Mouse (Mus musculus): ENCODE results near the gene Sugt1.
A peak's percentile ranks its signal among the peaks of the same experiment; 100 is the strongest.

Sugt1 gene

DNA sequence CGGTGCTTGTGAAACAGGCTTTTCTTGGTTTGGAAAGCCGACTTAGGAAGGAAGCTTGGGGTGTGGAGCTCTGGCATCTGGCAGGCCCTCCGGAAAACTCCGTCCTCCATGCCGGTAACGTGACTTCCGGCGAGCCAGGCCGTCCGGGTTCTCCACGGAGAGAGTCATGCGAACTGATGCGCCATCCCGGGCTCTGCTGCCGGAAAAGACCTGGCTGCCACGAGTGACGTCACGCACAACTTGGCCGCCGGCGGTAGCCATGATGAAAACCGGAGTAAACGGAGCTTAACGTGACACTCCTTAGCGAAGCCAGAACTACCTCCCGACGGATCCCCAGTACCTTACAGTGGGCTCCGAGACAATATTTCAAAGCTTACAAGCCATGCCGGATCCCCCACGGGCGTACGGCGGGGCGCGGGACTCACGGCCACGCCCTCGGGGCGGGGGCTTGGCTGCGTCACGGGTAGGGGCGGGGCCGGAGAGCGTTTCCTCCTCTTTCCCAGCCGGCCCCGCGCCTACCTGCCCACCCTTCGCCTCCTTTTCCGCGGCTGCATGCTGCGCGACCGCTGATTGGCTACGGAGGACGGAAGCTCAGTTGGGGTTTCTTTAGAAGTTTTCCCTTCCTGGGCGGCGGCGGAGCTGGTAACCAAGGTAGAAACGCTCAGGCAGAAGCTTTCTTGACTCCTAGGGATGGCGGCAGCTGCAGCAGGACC lies at the start of gene Sugt1:
Gene Sugt1, plus strand, starts transcription at position 553 of the 713 bp plus-strand sequence.
- peak; percentile 98 for DNase-seq

GRCm38 (mm10) chr14:79537921-79538320 lies 49.6 kb upstream of the Sugt1 start:
- no peak for DNase-seq

DNA sequence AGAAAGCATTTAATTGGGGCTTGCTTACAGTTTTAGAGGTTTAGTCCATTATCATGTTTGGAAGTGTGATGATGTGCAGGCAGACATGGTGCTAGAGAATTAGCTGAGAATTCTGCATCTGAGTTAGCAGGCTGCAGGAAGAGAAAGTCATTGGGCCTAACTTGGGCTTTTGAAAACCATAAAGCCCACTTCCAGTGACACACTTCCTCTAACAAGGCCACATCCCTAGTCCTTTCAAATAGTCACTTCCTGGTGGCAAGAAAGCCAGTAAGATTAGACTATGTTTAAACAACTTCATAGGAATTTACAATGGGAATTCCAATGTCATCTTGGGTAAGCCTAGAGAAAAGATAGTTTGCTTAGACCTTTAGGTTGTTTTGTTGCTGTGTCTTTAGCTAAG lies 45.9 kb upstream of the Sugt1 start:
- no peak for DNase-seq

GRCm38 (mm10) chr14:79549343-79549742 lies 38.1 kb upstream of the Sugt1 start:
- no peak for DNase-seq

DNA sequence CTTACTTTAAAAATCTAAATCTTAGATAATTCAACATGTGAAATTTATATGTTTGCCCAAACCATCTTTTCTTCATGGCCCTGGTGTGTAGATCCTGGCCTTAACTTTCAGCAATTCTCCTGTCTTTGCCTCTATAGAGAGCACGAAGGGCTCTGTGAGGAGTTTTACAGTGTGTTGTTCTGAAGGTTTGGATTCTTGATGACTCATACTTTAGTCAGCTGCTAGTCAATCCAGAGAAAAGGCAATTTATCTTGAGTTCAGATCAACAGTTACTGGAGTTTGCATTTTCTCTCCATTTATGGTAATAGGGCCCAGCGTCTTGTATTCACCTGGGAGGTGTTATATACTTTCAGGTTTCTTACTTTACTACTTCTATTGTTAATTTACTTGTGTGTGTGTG lies 35.6 kb upstream of the Sugt1 start:
- no peak for DNase-seq

GRCm38 (mm10) chr14:79552854-79553253 lies 34.6 kb upstream of the Sugt1 start:
- no peak for DNase-seq

- no peak for DNase-seq
These were observed 29.7 kb upstream of the Sugt1 start for GRCm38 (mm10) chr14:79557796-79558195.

GRCm38 (mm10) chr14:79562745-79563144 lies 24.7 kb upstream of the Sugt1 start:
- peak; percentile 4 for DNase-seq

DNA sequence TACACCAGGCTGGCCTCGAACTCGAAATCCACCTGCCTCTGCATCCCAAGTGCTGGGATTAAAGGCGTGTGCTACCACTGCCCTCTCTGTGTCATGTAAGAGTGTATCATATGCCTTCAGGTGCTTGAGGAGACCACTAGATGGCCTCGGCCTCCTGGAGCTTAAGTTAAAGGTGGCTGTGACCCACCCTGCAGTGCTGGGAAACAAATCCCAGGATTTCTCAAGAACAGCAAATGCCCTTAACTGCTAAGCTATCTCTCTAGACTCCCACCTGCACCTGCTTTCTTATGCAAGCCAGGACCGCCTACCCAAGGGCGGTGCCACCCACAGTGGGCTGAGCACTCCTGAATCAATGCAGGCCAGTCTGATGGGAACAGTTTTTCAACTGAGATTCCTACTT lies 22.7 kb upstream of the Sugt1 start:
- DNase-seq: no peak

GRCm38 (mm10) chr14:79573482-79574191 lies 13.9 kb upstream of the Sugt1 start:
- no peak for DNase-seq

DNA sequence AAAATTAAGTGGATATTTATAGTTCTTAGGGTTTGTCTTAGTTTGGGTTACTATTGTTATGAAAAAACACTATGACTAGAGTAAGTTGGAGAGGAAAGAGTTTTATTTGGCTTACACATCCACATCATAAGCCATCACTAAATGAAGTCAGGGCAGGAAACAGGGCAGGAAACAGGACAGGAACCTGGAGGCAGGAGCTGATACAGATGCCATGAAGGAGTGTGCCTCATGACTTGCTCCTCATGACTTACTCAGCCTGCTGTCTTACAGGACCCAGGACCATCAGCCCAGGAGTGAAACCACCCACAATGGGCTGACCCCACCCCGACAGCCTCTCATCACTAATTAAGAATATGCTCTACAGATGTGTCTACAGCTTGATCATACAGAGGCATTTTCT lies 13.1 kb upstream of the Sugt1 start:
- no peak for DNase-seq

- no peak for DNase-seq
These were observed 3.8 kb upstream of the Sugt1 start for GRCm38 (mm10) chr14:79583526-79584245.

GRCm38 (mm10) chr14:79586499-79587138 lies 872 bp upstream of the Sugt1 start:
- DNase-seq: no peak

DNA sequence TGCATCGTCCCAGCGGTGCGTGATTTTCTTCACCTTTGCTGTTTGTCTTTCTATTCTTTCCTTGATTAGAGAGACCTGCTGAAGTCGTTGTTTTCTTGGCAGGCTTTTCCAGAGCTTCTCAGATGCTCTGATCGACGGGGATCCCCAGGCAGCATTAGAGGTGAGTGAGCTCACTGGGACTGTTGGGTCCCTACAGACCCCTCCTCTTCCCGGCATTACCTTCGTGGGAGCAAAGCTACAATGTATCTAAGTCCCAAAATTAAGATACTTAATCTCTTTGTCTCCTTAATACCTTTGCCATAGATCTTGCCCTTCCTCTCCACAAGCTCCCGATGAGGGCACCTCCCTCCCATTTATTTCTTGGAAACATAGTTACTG lies 350 bp downstream of the Sugt1 start:
- no peak for DNase-seq

GRCm38 (mm10) chr14:79588534-79588951 lies 1.1 kb downstream of the Sugt1 start:
- no peak for DNase-seq

DNA sequence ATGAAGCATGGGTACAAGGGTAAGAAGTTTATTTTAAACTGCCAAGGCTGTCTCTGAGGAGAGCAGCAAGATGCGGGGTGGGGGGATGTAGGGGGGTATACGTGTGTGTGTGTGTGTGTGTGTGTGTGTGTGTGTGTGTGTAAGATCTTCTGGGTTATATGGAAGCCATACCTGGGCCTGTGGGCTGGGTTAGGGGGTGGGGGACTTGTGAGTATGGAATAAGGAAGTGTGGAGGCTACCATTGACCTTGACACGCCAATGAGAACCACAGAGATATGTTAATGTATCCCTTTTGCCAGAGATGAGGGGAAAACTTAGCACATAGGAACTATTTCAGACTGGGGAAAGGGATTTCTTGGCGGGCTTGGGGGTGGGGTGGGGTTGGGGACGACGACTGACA lies 1.9 kb downstream of the Sugt1 start:
- no peak for DNase-seq

GRCm38 (mm10) chr14:79590916-79591315 lies 3.4 kb downstream of the Sugt1 start:
- DNase-seq: no peak

DNA sequence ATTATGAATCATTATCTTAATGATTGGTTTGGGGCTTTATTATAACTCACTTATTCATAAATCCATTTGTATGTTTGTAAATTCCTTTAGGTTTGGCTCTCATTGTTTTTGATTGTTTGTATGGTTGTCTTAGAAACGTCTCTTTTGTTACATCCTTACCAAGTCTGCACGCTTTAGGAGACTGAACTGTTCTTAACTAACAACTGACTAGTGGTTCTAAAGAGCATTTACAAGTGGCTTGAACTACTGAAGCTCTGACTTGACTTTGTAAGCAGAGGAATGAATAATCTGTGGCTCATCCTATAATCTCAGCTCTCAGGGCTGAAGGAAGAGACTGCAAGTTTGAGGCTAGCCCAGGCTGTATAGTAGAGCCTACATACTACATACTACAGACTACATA lies 4.1 kb downstream of the Sugt1 start:
- DNase-seq: no peak

DNA sequence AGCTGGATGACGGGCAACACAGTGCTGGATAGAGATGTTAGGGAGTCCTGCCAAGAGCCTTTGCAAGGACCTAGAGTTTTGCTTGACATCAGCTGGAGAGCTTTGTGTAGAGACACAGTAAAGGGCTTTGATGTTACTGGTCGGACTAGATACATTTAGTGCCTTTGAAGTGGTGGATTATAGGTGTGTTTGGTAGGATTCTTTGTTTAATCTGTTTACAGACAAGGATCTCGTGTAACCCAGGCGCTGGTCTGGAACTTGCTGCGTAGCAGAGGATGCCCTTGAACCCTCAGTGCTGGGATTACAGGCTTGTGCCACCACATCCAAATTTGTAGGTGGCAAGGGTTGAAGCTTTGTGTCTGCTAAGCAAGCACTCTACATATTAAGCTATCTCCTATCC lies 6.6 kb downstream of the Sugt1 start:
- DNase-seq: no peak

DNA sequence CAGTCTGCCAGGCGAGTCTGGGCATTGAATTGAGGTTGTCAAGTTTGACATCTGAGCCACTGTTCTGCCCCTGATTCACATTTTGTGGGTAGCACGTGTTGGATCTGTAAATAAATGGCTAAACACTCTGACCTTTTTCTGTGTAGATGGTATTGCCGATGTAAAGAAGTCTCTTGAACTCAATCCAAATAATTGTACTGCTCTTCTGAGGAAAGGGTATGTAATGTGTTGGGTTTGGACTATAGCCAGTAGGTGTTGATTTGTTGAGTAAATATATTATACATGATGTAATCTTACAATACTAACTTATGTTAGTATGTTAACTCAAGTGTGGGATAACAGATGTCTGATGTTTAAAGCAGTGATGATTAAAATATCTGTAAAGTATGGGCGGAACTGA lies 9.1 kb downstream of the Sugt1 start:
- no peak for DNase-seq

GRCm38 (mm10) chr14:79605881-79606280 lies 18.4 kb downstream of the Sugt1 start:
- no peak for DNase-seq

GRCm38 (mm10) chr14:79606392-79606791 lies 18.9 kb downstream of the Sugt1 start:
- no peak for DNase-seq

DNA sequence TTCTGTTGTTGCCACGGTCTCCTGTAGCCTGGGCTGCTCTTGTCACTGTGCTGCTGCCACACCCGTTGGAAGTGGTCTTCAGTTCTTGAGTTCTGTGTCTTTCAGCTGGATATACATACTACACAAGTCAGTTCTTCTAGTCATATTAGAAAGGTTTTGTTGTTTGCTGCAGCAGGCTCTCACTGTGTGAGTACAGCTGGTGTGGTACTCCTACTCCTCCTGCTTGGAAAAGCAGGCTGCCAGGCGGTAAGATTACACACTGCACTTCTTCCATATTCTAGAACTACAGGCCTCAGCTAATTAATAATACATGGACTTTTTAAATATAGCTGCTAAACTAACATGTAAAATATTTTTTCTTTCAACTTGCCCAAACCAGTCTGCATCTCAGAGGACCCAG lies 19.4 kb downstream of the Sugt1 start:
- DNase-seq: peak; percentile 22

All from right cerebral cortex, adult 18-20 months (tissue).